Mouse (Mus musculus) embryonic facial prominence, embryonic 12.5 days (tissue): ENCODE measurements around the gene Moxd1. TPM values are rescaled to one million over a fixed set of nuclear protein-coding genes. Genes with fewer than 3 reads are reported as not detected.

Experiments used
- ATAC-seq: fragments of 200-750 bp; cut with Nextera tagmentation; 2 replicates; pipeline ENCODE4 v1.8.0; 2017; ENCODE audit not compliant: insufficient number of reproducible peaks, insufficient read depth, low FRiP score, low TSS enrichment
- H3K27ac ChIP-seq: fragments of 300-500 bp; sonication (generic); 2 replicates; pipeline ENCODE4 v1.5.1; 2016; ENCODE audit warnings: mild to moderate bottlenecking
- H3K27me3 ChIP-seq: fragments of 300-500 bp; sonication (generic); 2 replicates; pipeline ENCODE4 v1.6.1; 2016; ENCODE audit warnings: mild to moderate bottlenecking, moderate library complexity
- H3K36me3 ChIP-seq: fragments of 300-500 bp; sonication (generic); 2 replicates; pipeline ENCODE4 v1.6.1; 2016; ENCODE audit warnings: mild to moderate bottlenecking
- H3K4me1 ChIP-seq: fragments of 300-500 bp; sonication (generic); 2 replicates; pipeline ENCODE4 v1.6.1; 2016
- H3K4me2 ChIP-seq: fragments of 300-500 bp; sonication (generic); replicated peaks from 2 replicates; pipeline ENCODE4 v1.6.1; 2016; ENCODE audit warnings: mild to moderate bottlenecking, moderate library complexity
- H3K4me3 ChIP-seq: fragments of 300-500 bp; sonication (generic); 2 replicates; pipeline ENCODE4 v1.5.1; 2016; ENCODE audit warnings: mild to moderate bottlenecking
- H3K9ac ChIP-seq: fragments of 300-500 bp; sonication (generic); 2 replicates; pipeline ENCODE4 v1.6.1; 2016; ENCODE audit warnings: mild to moderate bottlenecking, moderate library complexity
- H3K9me3 ChIP-seq: fragments of 300-500 bp; sonication (generic); 2 replicates; pipeline ENCODE4 v1.6.1; 2016; ENCODE audit warnings: mild to moderate bottlenecking, moderate library complexity
- WGBS: fragments of 180-500 bp; shearing (Covaris S2); methylation state at CpG from one replicate; pipeline ENCODE4 v1.1.7; 2016; 5-methylcytosine and 5-hydroxymethylcytosine counted together
- polyA plus RNA-seq: library from polyadenylated mRNA; unstranded; fragments of >200 nt; fragmentation: Nextera tagmentation; extraction: Ambion mirVana; gene quantifications from 2 replicates; pipeline ENCODE4 v1.2.1, GENCODE M21; 2016

Gene Moxd1
- polyA plus RNA-seq, 1 experiment from 2014 or later, result 24.0 TPM

DNA sequence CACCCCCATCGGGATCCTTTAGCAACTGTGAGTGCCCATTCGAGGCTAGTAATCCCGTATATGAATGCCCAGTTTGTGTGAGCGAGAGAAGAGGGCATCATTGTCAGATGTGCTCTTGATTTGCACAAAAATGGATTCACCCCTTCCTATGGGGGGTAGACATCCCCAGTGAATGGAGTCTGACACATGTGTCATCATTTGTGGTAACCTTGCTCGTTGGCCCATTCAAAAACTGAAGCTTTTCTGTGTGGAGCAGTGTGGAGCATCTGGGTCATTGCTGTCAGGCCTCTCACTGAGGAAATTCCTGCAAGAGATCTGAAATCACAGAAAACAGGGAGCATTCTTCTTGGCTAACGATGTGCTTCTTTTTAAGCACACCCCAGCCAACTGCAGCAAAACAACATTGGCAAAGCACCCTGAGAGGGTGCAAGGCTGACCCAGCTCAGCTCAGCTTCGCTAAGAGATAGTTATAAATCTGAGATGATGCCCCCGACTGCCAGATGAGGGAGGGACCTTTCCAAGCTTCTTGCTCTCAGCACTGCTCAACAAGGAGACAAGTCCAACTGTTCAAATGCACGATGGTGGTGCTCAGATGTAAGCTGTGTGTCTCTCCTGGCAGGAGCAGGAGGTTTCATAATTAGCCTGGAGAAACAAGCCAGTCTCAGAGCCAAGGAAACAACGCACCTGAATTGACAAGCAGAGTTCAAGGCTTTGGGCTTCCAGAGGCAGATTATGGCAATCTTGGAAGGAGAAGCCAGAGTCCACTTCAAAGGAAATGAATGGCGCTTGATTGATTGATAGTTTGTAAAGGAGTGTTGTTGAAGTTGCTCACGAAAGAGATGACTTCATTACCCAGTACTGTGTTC, 5.2 kb downstream of the Moxd1 start:
- H3K9me3 ChIP-seq, result no peaks in the 10 kb centered on the region
- H3K4me1 ChIP-seq, result no peaks in the 10 kb centered on the region
- no peak overlapping the region for H3K27ac ChIP-seq
- no peak overlapping the region for H3K4me2 ChIP-seq
- no peak overlapping the region for H3K9ac ChIP-seq
- 58% methylated on average over 12 of the region's 12 CpGs for WGBS
- no peak overlapping the region for H3K4me3 ChIP-seq
- no peak for ATAC-seq
- H3K36me3 ChIP-seq, result no peaks in the 10 kb centered on the region
- H3K27me3 ChIP-seq, result peaks cover 13% of the 10 kb centered on the region

- no peak overlapping the region for H3K4me2 ChIP-seq
- no peak overlapping the region for H3K9ac ChIP-seq
- H3K27me3 ChIP-seq, result no peaks in the 10 kb centered on the region
- no peak overlapping the region for H3K4me3 ChIP-seq
- H3K36me3 ChIP-seq, result no peaks in the 10 kb centered on the region
- no peaks in the 10 kb centered on the region for H3K9me3 ChIP-seq
- ATAC-seq, result no peak
- no peak overlapping the region for H3K27ac ChIP-seq
- 57% methylated on average over 4 of the region's 4 CpGs for WGBS
- no peaks in the 10 kb centered on the region for H3K4me1 ChIP-seq
These were observed 9.0 kb downstream of the Moxd1 start for GRCm38 (mm10) chr10:24232281-24232680.

DNA sequence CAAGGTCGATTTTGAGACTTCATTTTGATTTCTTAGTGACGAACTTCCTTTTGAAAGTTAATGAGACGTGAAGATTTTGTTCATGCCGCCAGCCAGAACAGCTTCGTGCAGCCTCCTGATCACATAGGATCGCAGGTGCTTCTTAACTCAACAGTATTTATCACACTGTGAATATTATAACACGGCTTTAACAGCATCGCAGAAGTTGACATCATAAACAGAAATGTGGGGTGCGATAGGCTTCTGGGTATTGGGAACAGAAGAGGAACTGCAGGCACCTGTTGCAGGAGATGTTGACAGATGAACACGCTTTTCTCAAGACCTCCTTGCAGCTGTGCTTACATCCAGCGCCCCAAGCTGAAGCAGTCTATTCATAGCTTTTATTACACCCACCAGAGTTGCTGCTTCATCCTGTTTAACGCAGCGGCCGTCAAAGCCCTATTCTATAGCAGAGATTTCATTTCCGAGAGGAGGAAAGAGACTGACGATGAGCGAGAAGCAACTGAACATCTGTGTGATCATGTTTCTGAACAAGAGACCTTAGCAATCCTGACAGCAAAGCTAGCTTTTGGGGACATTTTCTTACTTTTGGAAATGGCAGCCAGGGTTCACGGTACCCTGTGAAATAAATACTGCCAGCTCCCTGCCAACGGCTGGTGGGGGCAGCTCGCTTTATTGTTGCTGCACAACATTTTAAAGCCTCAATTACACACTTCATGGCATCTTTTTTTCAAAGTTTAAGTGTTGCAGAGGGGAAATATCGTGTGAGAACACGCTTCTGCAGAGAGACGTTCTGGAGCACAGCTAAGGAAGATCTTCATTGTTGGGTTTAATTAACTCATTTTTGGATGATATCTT, 12.3 kb downstream of the Moxd1 start:
- Histone ChIP-seq H3K36me3 (no peaks in the 10 kb centered on the region), H3K27ac (no peak overlapping the region), H3K9ac (no peak overlapping the region), H3K4me3 (no peak overlapping the region), H3K9me3 (0 out of 2 replicates have a peak, but pooled peaks cover 6% of the 10 kb centered on the region), H3K27me3 (no peaks in the 10 kb centered on the region), H3K4me2 (no peak overlapping the region), H3K4me1 (no peaks in the 10 kb centered on the region)
- ATAC-seq, result no peak
- WGBS, result 70% methylated on average over 23 of the region's 23 CpGs

DNA sequence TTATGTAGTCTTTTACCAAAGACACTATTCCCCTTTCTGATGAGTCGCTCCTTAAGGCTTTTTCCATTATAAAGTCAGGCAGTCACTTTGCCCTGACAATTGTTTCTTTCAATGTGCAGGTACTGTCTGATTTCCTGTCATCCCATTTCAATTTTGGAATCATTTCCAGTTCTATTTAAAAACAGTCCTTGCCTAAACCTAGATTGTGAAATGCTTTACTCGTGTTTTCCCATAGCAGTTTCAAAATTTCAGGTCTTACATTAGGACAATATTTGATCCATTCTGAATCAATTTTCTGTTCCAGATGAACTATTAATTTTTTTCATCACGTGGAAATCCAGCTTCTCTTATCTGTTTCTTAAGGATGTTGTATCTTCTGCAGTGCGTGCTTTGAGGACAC, 23.5 kb downstream of the Moxd1 start:
- Histone ChIP-seq H3K27me3 (no peaks in the 10 kb centered on the region), H3K9ac (no peak overlapping the region), H3K4me2 (no peak overlapping the region), H3K27ac (no peak overlapping the region), H3K4me1 (no peaks in the 10 kb centered on the region), H3K36me3 (no peaks in the 10 kb centered on the region), H3K9me3 (no peaks in the 10 kb centered on the region), H3K4me3 (no peak overlapping the region)
- WGBS, result 90% methylated on average over 4 of the region's 4 CpGs
- no peak for ATAC-seq

DNA sequence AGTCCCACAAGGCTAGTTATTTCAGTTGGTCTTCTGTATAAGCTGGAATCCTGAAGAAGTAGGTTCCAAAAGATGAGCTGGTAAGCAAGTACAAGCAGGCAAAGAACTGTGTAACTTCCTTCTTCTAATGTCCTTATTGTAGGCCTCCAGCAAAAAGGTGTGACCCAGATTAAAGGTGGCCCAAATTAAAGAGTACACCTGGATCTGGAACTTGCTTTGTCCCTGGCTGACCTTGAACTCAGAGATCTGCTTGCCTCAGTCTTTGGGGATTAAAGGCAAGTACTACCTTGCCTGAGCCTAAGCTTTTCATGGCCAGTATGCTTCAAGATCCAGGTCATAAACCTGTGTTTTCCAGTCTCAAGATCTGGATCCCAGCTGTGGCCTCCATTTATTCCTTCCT, 24.8 kb downstream of the Moxd1 start:
- H3K9me3 ChIP-seq, result no peaks in the 10 kb centered on the region
- no peak overlapping the region for H3K9ac ChIP-seq
- no peak for ATAC-seq
- H3K36me3 ChIP-seq, result no peaks in the 10 kb centered on the region
- no peaks in the 10 kb centered on the region for H3K4me1 ChIP-seq
- H3K4me2 ChIP-seq, result no peak overlapping the region
- no peak overlapping the region for H3K4me3 ChIP-seq
- H3K27me3 ChIP-seq, result no peaks in the 10 kb centered on the region
- H3K27ac ChIP-seq, result no peak overlapping the region

DNA sequence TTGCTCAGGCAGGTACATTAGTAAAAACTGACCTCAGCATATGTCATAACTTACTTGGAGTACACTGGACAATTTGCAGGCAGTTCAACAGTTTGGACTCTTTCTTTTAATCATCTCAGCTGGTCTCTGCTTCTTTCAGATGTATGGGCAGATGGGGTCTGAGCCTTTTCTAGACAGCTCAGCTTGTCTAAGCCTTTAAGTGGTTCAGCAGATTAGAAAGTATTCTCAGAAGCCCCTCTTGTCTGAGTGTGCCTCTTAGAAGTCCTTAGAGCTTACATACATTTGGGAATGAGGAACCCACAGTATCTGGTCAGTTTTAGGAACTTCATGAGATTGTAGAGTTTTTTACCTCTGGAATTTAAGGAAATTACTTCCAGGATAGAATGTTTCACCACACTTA, 28.3 kb downstream of the Moxd1 start:
- Histone ChIP-seq H3K27ac (no peak overlapping the region), H3K9me3 (no peaks in the 10 kb centered on the region), H3K4me3 (no peak overlapping the region), H3K4me1 (no peaks in the 10 kb centered on the region), H3K27me3 (no peaks in the 10 kb centered on the region), H3K36me3 (no peaks in the 10 kb centered on the region), H3K9ac (no peak overlapping the region), H3K4me2 (no peak overlapping the region)
- ATAC-seq, result no peak

DNA sequence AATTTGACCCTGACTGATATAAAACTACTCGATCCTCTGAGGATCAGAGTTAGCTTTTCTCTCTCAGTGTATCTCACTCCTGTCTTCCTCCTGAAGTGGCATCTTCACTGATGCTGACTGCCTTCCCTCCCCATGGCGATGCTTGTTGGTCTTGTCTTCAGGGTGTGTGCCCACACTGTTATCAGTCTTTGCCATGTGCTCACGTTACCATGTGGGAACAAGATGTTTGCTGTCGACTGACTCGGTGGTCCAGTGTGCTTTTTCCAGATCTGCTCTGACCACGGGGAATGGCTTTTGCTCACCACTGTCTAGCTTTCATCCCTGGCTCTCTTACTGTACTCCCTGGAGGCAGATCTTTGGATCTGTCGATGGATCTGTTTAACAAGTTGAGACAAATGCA, 34.8 kb downstream of the Moxd1 start:
- Histone ChIP-seq H3K9ac (no peak overlapping the region), H3K27ac (no peak overlapping the region), H3K36me3 (no peaks in the 10 kb centered on the region), H3K9me3 (no peaks in the 10 kb centered on the region), H3K4me3 (no peak overlapping the region), H3K27me3 (no peaks in the 10 kb centered on the region), H3K4me1 (no peaks in the 10 kb centered on the region), H3K4me2 (no peak overlapping the region)
- no peak for ATAC-seq
- WGBS, result 62% methylated on average over 7 of the region's 7 CpGs

DNA sequence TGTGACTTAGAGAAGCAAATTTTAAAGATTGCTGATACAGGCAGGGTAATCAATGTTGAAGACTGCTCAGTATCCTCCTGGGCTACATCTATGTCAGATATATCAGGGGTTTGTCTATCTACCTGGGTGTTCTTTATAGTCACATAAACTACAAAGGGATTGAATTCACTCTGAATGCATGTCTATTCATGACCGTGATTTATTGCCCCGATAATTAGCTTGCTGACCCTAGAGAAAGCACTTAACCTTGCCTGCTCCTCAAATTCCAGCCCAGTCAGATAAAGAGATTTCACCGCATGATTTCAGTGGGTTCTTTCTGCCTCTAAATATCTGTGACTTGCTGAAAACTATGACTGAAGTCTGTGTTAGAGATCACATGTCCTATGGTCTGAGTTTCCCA, 35.6 kb downstream of the Moxd1 start:
- no peak overlapping the region for H3K4me3 ChIP-seq
- no peaks in the 10 kb centered on the region for H3K4me1 ChIP-seq
- no peak for ATAC-seq
- WGBS, result 35% methylated on average over 3 of the region's 3 CpGs
- H3K9ac ChIP-seq, result no peak overlapping the region
- no peaks in the 10 kb centered on the region for H3K27me3 ChIP-seq
- no peak overlapping the region for H3K27ac ChIP-seq
- no peaks in the 10 kb centered on the region for H3K9me3 ChIP-seq
- no peaks in the 10 kb centered on the region for H3K36me3 ChIP-seq
- no peak overlapping the region for H3K4me2 ChIP-seq

GRCm38 (mm10) chr10:24259794-24260590, 36.7 kb downstream of the Moxd1 start:
- WGBS, result 33% methylated on average over 5 of the region's 5 CpGs
- no peak overlapping the region for H3K9ac ChIP-seq
- H3K4me2 ChIP-seq, result no peak overlapping the region
- no peak for ATAC-seq
- H3K9me3 ChIP-seq, result no peaks in the 10 kb centered on the region
- no peaks in the 10 kb centered on the region for H3K36me3 ChIP-seq
- no peak overlapping the region for H3K4me3 ChIP-seq
- no peak overlapping the region for H3K27ac ChIP-seq
- no peaks in the 10 kb centered on the region for H3K27me3 ChIP-seq
- H3K4me1 ChIP-seq, result no peaks in the 10 kb centered on the region

GRCm38 (mm10) chr10:24267520-24267919, 44.2 kb downstream of the Moxd1 start:
- 0 out of 2 replicates have a peak, but pooled peaks cover 3% of the 10 kb centered on the region for H3K4me1 ChIP-seq
- no peaks in the 10 kb centered on the region for H3K9me3 ChIP-seq
- no peaks in the 10 kb centered on the region for H3K36me3 ChIP-seq
- no peak overlapping the region for H3K4me3 ChIP-seq
- no peak overlapping the region for H3K27ac ChIP-seq
- H3K4me2 ChIP-seq, result no peak overlapping the region
- H3K9ac ChIP-seq, result no peak overlapping the region
- no peaks in the 10 kb centered on the region for H3K27me3 ChIP-seq
- 60% methylated on average over 2 of the region's 2 CpGs for WGBS
- no peak for ATAC-seq

- no peaks in the 10 kb centered on the region for H3K36me3 ChIP-seq
- no peaks in the 10 kb centered on the region for H3K27me3 ChIP-seq
- H3K4me1 ChIP-seq, result 0 out of 2 replicates have a peak, but pooled peaks cover 3% of the 10 kb centered on the region
- 40% methylated on average over 6 of the region's 6 CpGs for WGBS
- no peak overlapping the region for H3K27ac ChIP-seq
- no peak for ATAC-seq
- no peak overlapping the region for H3K4me2 ChIP-seq
- no peaks in the 10 kb centered on the region for H3K9me3 ChIP-seq
- no peak overlapping the region for H3K4me3 ChIP-seq
- no peak overlapping the region for H3K9ac ChIP-seq
These were observed 47.8 kb downstream of the Moxd1 start for GRCm38 (mm10) chr10:24271077-24271637.
